Mouse (Mus musculus) spleen, adult 2 months (tissue): ENCODE measurements at regions not wholly inside any gene's neighbourhood (a gene's known extent, or its start where the extent isn't known, plus 50 kb on each side); places are given as distances from the start of the nearest gene placed in this dataset.

Experiments used
- CTCF ChIP-seq: fragments of 200-500 bp; IDR thresholded peaks from 2 replicates; pipeline ENCODE4 v1.5.1; 2011; ENCODE audit warnings: mild to moderate bottlenecking, inconsistent platforms; ENCODE audit not compliant: insufficient read depth, insufficient read length, insufficient replicate concordance; ENCODE audit errors: extremely low read depth
- POLR2A ChIP-seq: fragments of 200-500 bp; IDR thresholded peaks from 2 replicates; pipeline ENCODE4 v1.6.1; 2011; ENCODE audit warnings: low read depth, low read length, inconsistent platforms

DNA sequence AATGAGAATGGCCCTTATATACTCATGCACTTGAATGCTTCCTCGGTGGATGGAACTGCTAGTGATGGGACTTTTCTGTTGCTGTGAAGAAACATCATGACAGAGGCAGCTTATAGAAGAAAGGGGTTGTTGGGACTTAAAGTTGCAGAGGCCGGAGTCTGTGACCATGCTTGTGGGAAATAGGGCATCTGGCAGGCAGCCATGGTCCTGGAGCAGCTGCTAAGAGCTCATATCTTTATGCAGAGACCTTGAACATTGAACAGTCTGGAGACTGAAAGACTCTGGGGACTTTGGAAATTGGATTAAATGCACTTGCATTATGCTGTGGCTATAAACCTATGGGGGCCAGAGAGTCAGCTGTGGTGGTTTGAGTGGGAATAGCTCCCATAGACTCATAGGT lies 138.1 kb upstream of the Lef1 start:
- no peak for TF ChIP-seq CTCF
- no peak for TF ChIP-seq POLR2A
